Comparison of ENCODE assay signal across 8 mouse cellular contexts in genomic region chr2:166656630-166657029, GRCm38 (mm10). TPM values are rescaled to one million over a fixed set of nuclear protein-coding genes. Genes with fewer than 3 reads are reported as not detected.
DNase-seq lines count a peak whose midpoint lies in the region; ATAC-seq lines count a peak whose summit lies in the region.

No protein-coding gene starts in this region.

- ATAC-seq in kidney, embryonic 14.5 days (ENCODE audit: low FRiP score, low TSS enrichment), result no peak
- peak; percentile 57 for ATAC-seq in common myeloid progenitor, adult 5-6 weeks (replicated peaks; ENCODE audit: low read depth, poor library complexity, severe bottlenecking)
- ATAC-seq in intestine, embryonic 15.5 days, result no peak

- H3K9me3 ChIP-seq in kidney, embryonic 14.5 days (ENCODE audit: control insufficient read depth, low read length), result no peaks in the 10 kb centered on the region
- H3K9me3 ChIP-seq in intestine, embryonic 15.5 days, result no peaks in the 10 kb centered on the region

- H3K4me1 ChIP-seq in kidney, embryonic 14.5 days (ENCODE audit: control insufficient read depth, insufficient read depth, low read length), result no peaks in the 10 kb centered on the region; the same call in 1 of the 2 replicates
- peaks cover 42% of the 10 kb centered on the region for H3K4me1 ChIP-seq in intestine, embryonic 15.5 days (replicated peaks)

- 55% methylated on average over 4 of the region's 4 CpGs for WGBS in kidney, embryonic 14.5 days
- WGBS in intestine, embryonic 15.5 days, result 64% methylated on average over 4 of the region's 4 CpGs

- no peaks in the 10 kb centered on the region for H3K27me3 ChIP-seq in kidney, embryonic 14.5 days (ENCODE audit: control insufficient read depth, insufficient read depth, low read length)
- no peaks in the 10 kb centered on the region for H3K27me3 ChIP-seq in intestine, embryonic 15.5 days (replicated peaks)

- H3K36me3 ChIP-seq in kidney, embryonic 14.5 days (ENCODE audit: control insufficient read depth, insufficient read depth, low read length), result no peaks in the 10 kb centered on the region
- no peaks in the 10 kb centered on the region for H3K36me3 ChIP-seq in intestine, embryonic 15.5 days

- no peak for DNase-seq in kidney, adult 11 months
- peak; percentile 44 for DNase-seq in neural tube, embryonic 10.5 days (ENCODE audit: extremely low spot score, low spot score)
- DNase-seq in cerebellum, adult 18-20 months, result no peak
- no peak for DNase-seq in frontal cortex, postnatal 36 days (ENCODE audit: low spot score in 2 of 2)
- DNase-seq in cerebellum, adult 11 months, result no peak

- H3K27ac ChIP-seq in kidney, embryonic 14.5 days (ENCODE audit: low read depth, low read length), result peak overlapping the region; percentile 66
- H3K27ac ChIP-seq in intestine, embryonic 15.5 days, result peak overlapping the region; percentile 51

- H3K4me2 ChIP-seq in kidney, embryonic 14.5 days (replicated peaks; ENCODE audit: low read depth, low read length), result no peak overlapping the region; the same call in 1 of the 2 replicates
- H3K4me2 ChIP-seq in intestine, embryonic 15.5 days (replicated peaks), result no peak overlapping the region

- no peak overlapping the region for H3K9ac ChIP-seq in kidney, embryonic 14.5 days (ENCODE audit: low read depth, low read length)
- H3K9ac ChIP-seq in intestine, embryonic 15.5 days, result no peak overlapping the region

- no peak overlapping the region for H3K4me3 ChIP-seq in kidney, embryonic 14.5 days (ENCODE audit: low read length)
- no peak overlapping the region for H3K4me3 ChIP-seq in intestine, embryonic 15.5 days (replicated peaks)

RNA-seq across cellular contexts. Expression of gene Prex1, which starts 57.0 kb away (rescaled TPM):
- polyA plus RNA-seq in kidney, embryonic 14.5 days (2014; fragmentation: Nextera tagmentation; extraction: Ambion mirVana), result 12.9 and 16.9 TPM in 2 replicates
- 18.5 and 26.2 TPM in 2 replicates for total RNA-seq in common myeloid progenitor, adult 5-6 weeks (2017)
- 9.6 and 10.6 TPM in 2 replicates for polyA plus RNA-seq in intestine, embryonic 15.5 days (2015; fragmentation: Nextera tagmentation; extraction: Ambion mirVana)
